Mouse (Mus musculus) telencephalon, adult 2 months (tissue): ENCODE data around the gene Ccr3.
A peak's percentile ranks its signal among the peaks of the same experiment; 100 is the strongest.
"Not testable (repeated sequence)": the region's sequence is repeated elsewhere in the genome, so short reads cannot be mapped to it uniquely, and the experiment has no call there.

ENCODE experiments used
- DNase-seq: peaks from one replicate; pipeline ENCODE4 v3.0.0-alpha.2; 2011; ENCODE audit warnings: low read depth, low spot score

Gene Ccr3

DNA sequence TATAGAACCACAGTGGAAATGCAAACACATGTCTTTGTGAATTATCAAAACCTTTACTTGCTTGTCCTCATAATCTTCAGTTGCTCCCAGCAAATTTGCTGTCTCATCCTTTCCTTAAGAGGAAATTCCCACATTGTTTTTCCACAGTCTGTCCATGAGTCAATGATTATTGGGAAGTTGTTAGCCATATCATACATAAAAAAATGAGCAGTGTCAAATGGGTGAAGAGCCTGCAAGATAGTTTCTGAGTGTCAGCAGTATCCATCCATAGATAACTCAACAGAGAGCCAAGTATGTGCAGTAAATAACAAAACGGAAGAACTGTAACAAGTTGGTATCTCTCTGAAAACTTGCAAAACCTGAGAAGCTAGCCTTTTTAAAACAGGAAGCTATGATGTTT, at the start of gene Ccr3:
Gene Ccr3, plus strand, starts transcription at position 301 of the 400 bp plus-strand sequence.
- DNase-seq, result no peak

DNA sequence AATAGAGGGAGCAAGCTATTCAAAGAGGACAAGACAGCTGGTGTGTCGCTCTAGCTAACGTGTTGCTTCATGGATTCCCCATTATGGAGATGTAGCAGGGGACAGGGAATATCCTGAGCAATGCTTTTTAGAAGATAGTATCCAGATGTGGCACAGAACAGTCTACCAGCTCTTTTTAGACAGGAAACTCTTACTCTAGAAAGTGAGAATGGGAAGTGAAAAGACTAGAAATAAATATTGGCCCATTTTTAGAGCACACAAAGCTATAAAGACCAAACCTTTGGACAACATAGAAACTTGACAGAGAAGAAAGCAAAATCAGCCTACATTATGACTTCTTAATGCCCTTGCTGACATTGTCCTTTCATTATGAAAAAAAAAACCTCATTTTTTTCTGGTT, 46.1 kb upstream of the Ccr3 start:
- no peak for DNase-seq

DNA sequence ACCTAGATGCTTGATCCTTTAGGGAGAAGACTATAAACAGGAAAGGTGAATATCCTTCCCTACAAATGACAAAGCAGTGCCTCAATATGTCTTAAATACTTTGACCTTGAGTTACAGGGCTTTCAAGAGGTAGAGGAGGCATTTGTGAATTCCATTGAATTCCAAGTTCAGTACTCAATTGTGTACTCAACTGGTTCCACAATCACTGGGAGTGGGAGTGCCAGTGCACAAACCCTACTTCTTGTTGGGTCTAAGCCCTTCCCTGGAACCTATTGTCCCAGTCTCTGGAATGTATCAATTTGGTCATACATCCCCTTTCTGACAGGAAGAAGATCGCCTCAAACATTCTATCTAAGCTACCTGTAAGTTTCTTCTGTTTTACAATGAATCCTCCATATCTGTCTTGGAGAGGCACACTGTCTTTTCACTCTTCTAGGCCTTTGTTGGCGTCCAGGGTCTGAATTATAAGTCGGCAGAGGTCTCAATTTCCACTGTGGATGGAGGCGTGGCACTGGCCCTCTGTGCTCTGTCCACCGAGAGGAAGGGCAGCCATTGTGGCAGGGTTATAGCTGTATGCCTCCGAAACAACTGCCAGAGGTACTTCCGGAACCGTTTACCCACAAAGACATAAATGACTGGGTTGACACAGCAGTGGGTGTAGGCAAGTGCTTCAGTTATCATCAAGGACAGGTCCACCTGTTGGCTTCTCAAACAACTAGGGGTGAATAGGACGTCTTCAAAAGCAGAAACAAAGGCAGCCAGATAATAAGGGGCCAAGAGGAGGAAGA, 44.7 kb upstream of the Ccr3 start:
- DNase-seq, result no peak

DNA sequence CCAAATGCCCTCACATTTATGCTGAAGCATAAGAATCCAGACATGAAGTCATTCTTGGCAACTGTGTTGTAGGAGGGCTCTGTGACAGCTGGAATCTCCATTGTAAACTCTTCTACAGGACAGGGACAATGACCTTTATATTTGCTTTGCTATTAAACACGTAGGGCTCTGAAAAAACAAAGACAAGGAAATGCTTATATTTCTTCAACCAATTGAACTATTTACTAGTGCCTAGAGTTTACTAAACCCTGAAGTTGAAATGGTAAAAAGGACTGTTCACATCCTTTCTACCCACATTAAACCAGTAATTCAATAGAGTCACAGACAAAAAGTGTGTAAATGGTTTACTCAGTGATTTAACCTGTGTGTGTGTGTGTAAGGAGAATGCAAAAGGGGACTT, 43.5 kb upstream of the Ccr3 start, which contains the start of gene Ccr1l1:
Gene Ccr1l1, minus strand, starts transcription at position 101 of the 400 bp plus-strand sequence.
- DNase-seq, result no peak

DNA sequence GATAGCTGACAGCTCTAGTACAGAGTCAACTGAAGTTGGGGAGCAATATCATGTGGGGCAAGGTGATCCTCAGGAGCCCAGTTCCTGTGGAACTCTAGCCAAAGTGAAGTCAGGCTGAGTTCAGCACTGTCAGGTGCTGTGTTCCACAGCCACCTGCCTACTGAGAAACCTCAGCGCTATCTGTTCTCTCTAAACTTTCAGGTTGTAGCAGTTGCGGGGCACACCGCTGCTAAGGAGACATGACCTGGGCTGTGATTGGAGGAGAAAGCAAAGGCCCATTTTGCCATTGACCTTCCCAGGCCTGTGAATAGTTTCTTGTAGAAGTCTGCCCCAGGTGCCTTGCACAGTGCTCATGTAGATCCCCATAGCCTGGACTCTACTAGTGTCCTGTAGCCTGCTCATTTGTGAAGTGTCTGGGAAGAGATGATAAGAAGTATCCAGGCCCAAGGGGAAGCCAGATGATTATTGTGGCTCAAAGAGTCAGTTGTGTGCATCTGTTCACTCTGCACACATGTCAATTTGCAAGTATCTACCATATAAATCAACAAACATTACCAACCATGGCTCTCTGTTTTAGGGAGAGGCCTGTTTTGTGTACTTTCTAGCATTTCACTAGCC, 40.8 kb upstream of the Ccr3 start:
- DNase-seq, result not testable (repeated sequence)

DNA sequence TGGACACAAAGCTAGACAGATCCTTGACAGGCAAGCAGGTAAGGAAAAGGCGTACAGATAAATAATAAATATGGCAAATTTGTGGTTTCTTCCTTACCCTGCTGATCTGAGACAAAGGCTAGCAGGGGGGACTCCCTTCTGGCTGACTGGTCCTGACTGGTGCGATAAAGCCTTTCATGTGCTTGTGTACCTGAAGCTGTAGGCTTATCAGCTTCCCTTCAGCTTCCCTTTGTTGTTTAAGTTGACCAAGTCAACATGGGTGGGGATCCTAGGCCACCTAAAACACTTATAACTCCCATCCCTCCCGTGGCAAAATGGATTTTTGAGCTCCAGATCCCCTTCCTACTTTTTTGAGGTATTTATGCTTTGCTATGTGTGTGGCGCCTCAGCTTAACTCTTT, 39.9 kb upstream of the Ccr3 start:
- DNase-seq, result no peak

DNA sequence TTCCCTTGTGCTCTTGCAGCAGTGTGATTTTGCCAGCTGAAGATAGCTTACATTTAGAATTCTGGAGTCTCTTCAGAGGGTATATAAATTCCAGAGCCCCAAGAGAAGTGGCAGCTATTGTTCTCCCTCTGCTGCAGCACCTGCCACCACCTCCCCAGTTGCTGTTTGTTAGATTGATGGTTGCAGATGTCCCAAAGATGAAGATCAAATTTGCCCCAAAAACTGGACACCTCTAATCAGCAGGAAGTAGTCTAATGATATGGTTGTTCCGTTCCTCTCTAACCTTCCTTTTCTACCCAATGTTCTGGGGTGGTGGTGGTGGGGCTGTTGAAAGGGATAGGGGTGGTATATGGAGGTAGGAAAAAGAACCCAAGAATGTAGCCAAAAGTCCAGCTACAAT, 39.1 kb upstream of the Ccr3 start:
- no peak for DNase-seq

DNA sequence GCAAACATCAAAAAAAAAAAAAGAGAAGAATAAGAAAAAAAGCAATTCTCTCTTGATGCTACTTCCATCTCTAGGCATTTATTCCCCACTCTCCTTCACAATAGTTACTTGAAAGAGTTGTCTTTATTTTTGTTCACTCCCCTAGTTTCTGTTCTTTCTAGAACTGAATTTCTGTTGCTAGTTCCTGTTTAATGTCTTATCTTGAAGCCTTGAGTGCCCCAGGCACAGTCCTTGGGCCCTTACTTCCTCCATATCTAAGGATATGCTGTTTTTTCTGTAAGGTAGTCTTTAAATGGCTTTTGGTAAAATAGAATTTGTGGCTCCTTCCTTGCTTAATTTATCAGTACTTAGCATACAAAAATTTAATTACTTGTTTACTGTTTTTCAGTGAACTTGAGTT, 36.8 kb upstream of the Ccr3 start:
- DNase-seq, result no peak

DNA sequence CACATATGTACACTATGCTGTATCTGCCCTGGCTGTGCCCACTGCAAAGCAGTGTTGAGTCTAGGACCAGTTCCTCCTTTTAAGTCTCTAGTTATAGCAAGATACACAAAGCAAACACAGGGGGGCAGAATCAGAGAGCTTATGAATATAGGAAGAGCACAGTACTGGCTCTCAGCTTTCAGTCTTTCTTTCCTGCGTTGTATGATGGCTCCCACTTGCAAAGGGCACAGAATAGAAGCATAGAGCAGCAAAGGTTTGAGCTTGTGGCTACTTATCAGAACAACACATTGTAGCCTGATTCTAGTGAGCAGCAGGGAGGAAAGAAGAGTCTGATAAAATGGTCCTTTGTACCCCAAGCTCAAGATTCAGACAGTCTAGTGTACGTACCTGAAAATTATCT, 35.6 kb upstream of the Ccr3 start:
- DNase-seq, result peak; percentile 34

DNA sequence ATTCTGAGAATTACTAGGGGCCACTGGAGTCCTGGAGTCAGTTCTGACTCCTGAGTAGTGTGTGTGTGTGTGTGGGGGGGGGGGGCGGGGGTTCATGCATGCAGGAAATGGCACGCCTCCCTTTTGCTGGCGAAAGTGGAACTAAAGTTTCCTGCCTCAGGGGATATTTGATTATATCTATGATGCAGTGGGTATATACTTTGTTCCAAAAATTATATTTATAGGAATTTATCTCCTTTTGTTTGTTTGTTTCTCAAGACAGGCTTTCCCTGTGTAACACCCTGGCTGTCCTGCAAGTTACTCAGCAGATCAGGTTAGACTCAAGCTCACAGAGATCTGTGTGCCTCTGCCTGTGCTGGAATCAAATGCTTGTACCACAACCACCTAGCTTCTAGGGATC, 32.1 kb upstream of the Ccr3 start:
- no peak for DNase-seq

DNA sequence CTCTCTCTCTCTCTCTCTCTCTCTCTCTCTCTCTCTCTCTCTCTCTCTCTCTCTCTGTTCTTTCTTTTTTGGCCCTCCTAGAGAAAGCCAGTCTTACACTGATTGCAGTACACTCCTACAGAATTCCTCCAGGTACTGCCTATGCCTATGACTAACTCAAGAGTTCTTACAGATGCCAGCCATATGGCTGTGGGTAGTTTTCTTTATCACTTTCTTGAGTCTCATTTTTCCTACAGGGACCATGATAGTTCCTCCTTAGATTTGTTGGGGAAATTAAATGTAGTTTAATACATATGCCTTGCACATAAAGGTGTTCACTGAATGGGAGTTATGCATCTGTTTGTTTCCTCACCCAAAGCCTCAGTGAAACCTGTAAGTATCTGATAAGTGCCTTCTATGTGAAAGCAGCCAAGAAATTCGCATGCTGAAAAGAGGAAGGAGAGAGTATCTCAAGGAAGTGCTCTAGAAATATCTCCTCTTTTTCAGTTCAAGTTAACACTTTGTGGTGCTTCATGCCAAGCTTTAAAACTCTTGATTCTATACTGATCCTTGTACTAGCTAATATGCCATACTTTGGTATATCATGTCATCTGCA, 30.4 kb upstream of the Ccr3 start:
- DNase-seq, result peak; percentile 79

DNA sequence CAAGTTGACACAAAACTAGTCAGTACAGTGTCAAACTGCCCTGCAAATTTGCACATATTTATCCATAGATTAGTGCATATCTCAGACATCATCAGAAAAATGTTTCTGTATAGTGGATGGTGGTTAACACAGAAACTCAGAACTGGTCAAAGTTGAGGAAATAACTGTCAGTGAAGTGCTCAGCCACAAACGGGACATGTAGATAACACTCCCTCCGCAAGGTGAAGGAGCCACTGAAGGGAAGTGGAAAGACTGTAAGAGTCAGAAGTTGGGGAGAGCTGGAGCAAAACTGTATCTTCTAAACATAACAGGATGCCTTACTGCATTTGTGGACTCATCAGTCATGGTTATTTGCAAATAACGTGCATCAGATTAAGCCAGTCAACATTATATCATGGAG, 24.1 kb upstream of the Ccr3 start:
- no peak for DNase-seq

DNA sequence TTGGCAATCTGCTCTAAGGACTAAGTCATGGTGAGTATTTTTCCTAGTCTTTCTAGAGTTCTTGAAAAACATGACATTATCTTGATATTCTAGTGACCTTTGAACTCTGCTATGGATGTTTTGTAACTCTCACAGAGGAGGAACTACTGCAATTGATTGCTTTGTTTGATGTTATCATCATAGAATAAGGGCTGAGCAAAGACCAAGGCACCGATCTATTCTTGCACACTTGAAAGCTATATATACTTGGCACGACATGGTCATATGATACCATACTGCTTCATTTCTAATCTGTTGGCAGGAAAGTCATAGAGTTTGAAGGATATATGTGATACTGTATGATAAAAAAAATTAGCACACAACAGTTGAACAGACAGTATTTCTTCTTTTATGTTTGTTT, 22.0 kb upstream of the Ccr3 start:
- no peak for DNase-seq

DNA sequence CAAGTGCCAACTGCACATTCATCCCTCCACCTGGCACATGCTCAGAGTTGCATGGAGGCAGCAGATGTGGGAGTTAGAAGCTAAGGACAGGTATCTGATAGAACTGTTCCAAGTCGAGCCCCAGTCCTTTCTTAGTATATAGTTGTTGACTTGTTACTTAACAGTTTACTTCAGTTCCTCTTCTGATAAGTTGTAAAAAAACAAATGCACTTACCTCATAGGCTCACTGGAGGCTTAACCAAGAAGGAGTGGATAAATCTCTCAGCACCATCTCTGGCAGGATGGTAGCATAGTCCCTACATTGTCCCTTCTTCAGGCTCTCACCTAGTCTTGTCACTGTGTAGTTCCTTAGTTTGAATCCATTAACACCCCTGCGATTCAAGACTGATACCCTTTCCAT, 9.1 kb upstream of the Ccr3 start:
- no peak for DNase-seq

DNA sequence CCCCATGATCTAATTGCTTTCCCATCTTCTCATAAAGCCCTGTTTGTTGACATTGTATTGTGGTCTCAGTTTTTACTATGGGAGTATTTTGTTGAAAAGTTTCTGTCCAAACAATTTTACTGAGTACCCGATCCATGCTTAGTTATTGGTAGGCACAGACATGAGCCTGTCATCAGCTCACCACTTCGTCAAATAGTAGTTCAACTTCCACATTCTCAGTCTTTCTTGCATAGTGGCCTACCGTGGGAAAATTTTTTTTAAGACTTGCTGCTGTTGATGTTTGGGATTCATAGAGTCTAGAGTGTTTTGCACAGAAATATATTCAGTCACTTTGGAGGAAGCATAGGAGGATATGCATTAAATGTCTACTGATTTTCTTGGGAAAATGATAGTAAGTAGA, 8.5 kb upstream of the Ccr3 start:
- no peak for DNase-seq

DNA sequence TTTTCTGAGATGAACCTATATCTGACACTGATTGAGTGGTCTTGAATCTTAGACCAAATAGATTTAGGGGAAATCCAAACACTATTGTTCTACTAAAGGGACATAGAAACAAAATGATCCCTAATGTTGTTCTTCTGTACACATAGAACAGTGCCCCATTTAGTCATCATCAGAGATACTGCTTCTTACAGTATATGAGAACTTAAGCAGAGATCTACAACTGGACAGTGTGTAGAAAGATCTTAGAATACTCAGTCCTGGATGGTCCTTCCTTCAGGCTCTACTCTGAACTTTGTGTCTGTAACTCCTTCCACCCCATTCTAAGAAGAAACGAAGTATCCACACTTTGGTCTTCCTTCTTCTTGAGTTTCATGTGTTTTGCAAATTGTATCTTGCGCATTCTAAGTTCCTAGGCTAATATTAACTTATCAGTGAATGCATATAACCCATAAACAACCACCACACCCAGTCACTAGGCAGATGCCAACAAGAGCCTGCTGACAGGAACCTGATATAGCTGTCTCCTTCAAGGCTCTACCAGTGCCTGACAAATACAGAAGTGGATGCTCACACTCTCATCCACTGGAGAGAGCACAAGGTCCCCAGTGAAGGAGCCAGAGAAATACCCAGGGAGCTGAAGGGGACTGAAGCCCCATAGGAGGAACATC, 6.7 kb upstream of the Ccr3 start:
- no peak for DNase-seq

DNA sequence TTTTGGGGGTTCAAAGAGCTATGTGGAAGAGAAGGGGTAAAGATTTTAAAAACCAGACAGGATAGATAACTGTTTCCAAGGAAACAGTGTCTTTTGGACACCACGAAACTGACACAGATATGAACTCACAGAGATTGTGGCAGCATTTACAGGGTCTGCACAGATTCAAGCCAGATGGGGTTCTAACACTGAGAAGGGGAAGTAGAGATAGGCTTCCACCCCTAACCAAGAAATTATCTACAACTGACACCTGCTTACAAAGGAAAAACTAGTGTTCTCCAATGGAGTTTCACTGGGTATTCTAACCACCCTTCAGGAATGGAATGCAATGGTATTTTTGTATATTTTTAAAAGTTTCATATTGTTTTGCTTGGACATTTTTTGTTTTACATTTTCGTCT, 5.7 kb upstream of the Ccr3 start:
- DNase-seq, result no peak

DNA sequence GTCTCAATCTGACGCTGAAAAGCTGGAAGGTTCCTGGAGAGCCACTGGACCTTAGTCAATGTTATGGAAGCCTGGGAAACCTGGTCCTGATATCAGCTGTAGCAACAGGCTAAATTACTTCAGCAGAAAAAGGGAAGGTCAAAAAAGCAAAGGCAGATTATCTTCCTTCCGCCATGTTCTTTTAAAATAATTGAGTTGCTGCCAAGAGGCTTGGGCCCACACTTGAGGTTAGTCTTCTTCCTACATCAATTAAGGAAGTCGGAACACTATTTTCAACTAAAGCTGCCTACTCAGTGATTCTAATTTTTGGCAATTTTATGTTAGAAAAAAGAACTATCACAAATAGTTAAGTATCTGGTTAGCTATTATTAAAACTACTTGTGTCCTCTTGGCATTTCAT, 1.9 kb upstream of the Ccr3 start:
- no peak for DNase-seq

DNA sequence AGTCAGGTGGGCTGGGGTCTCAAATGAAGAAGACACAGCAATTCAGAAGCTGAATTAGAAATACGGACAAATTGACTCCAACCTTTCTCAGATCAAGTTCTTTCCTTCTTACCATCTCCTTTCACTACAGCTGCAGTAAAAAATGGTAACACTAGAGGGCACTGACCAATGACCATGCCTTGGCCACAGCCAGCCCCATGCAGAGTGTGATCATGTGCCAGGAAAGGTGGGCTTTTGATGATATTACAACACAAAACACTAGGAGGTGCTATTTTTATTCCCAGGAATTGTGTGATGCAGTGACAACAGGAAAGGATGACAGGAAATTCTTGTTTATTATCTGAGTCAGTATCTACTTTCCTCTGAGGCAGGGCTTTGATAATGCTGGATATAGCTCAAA, 11.6 kb downstream of the Ccr3 start:
- DNase-seq, result no peak

DNA sequence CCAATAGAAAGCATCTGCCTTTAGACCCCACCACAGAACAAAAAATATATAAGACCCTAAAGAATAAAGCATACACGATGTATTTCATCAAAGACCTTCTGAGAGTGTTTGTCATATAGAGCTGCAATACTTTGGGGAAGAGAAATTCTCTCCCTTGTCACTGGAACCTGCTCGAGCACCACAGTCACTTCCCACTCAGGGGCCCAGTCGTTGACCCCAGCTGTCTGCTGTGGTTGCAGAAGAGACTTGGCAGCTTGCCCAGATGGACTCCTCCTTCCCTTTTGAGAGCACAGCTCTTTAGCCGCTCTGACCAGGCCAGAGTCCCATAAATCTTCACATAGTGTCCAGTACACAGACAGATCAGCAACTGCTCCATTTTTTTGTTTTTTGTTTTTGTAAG, 15.9 kb downstream of the Ccr3 start:
- DNase-seq, result peak; percentile 43

DNA sequence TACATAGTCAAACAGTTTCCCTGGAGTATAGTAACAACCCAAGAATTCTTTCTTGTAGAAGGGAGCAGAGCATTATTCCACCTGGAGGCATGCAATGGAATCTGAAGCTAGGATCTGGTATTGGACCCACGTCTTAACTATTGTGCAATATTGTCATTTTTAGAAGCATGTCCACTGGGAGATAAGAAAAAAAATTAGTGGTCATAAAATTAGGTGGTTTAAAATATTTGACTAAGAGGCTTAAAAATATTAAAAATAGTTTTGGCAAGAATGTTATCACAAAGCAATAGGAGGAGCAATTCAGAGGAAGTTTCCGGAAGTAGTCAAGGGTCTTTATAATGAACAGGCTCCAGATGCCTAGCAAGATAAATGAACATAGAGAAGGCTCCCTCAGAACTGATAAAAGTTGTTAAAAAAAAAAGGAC, 16.4 kb downstream of the Ccr3 start:
- no peak for DNase-seq

DNA sequence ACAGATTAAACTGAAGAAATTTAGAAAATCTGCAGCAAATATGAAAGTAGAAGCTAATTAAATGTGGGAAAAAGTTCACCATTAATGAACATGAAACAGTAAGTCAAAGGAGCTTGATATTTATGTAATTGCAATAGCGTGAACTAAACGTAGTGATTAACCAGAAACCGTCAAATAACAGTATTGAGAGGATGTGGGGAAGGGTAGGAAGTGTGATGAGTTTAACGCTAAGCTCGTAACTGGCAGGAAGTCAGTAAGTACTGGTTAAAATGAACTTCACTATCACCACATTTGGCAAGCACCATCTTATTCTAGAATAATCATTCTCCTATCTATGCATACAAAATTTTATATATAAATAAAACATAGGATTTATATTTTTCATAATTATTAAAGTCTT, 17.2 kb downstream of the Ccr3 start:
- no peak for DNase-seq

DNA sequence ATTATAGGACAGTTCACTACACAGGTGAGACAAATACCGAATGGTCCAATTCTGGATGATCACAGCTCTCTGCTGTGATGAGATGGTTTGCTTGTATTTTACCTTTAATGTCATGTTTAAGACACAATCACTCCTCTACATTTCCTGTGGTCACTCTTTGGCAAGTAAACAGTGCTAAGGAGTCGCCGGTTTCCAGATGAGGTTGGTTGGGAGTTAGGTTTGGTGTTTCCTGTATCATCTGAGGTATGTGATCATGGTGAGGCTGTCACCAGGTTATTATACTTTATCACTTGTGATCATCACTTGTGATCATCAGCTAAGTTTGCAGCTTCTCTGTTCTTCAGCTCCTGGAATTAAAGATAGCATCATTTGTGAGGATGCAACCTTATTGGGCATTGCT, 19.2 kb downstream of the Ccr3 start:
- DNase-seq, result no peak
